Mouse (Mus musculus): ENCODE measurements around the gene Atf7.

Gene Atf7

GRCm38 (mm10) chr15:102515791-102516190 is 109.5 kb downstream of the Atf7 start:
- DNase-seq (ENCODE audit: low spot score): no peak

GRCm38 (mm10) chr15:102515261-102515660 is 110.0 kb downstream of the Atf7 start:
- no peak for DNase-seq (ENCODE audit: low spot score)

- no peak for DNase-seq (ENCODE audit: low spot score)
Measured at GRCm38 (mm10) chr15:102513004-102513403, 112.3 kb downstream of the Atf7 start.

GRCm38 (mm10) chr15:102512471-102512870 is 112.8 kb downstream of the Atf7 start:
- DNase-seq (ENCODE audit: low spot score): no peak

- no peak for DNase-seq (ENCODE audit: low spot score)
Measured at GRCm38 (mm10) chr15:102512010-102512409, 113.3 kb downstream of the Atf7 start.

- DNase-seq (ENCODE audit: low spot score): no peak
Measured at GRCm38 (mm10) chr15:102511285-102511833, 113.9 kb downstream of the Atf7 start.

GRCm38 (mm10) chr15:102510590-102511284 is 114.5 kb downstream of the Atf7 start:
- DNase-seq (ENCODE audit: low spot score): peak; percentile 84

GRCm38 (mm10) chr15:102510110-102510509 is 115.2 kb downstream of the Atf7 start:
- DNase-seq (ENCODE audit: low spot score): no peak

GRCm38 (mm10) chr15:102508336-102508735 is 116.9 kb downstream of the Atf7 start:
- no peak for DNase-seq (ENCODE audit: low spot score)

- DNase-seq (ENCODE audit: low spot score): no peak
Measured at GRCm38 (mm10) chr15:102507561-102507960, 117.7 kb downstream of the Atf7 start.

- DNase-seq (ENCODE audit: low spot score): no peak
Measured at GRCm38 (mm10) chr15:102506864-102507263, 118.4 kb downstream of the Atf7 start.

GRCm38 (mm10) chr15:102506464-102506830 is 118.8 kb downstream of the Atf7 start:
- DNase-seq (ENCODE audit: low spot score): no peak

- no peak for DNase-seq (ENCODE audit: low spot score)
Measured at GRCm38 (mm10) chr15:102505770-102506463, 119.3 kb downstream of the Atf7 start.

GRCm38 (mm10) chr15:102505073-102505769 is 120.0 kb downstream of the Atf7 start:
- no peak for DNase-seq (ENCODE audit: low spot score)

GRCm38 (mm10) chr15:102503924-102504782 is 121.1 kb downstream of the Atf7 start:
- no peak for DNase-seq (ENCODE audit: low spot score)

GRCm38 (mm10) chr15:102503447-102503846 is 121.8 kb downstream of the Atf7 start, which contains the start of gene Gm10337:
TSS of gene Gm10337 (plus strand) at chr15:102503722.
- DNase-seq (ENCODE audit: low spot score): no peak

- DNase-seq (ENCODE audit: low spot score): no peak
Measured at GRCm38 (mm10) chr15:102502254-102502840, 122.9 kb downstream of the Atf7 start.

- no peak for DNase-seq (ENCODE audit: low spot score)
Measured at GRCm38 (mm10) chr15:102501084-102501814, 124.0 kb downstream of the Atf7 start.

GRCm38 (mm10) chr15:102500479-102500878 is 124.8 kb downstream of the Atf7 start:
- DNase-seq (ENCODE audit: low spot score): no peak

GRCm38 (mm10) chr15:102499851-102500250 is 125.4 kb downstream of the Atf7 start:
- DNase-seq (ENCODE audit: low spot score): no peak

GRCm38 (mm10) chr15:102499370-102499769 is 125.9 kb downstream of the Atf7 start:
- DNase-seq (ENCODE audit: low spot score): no peak
